Mouse (Mus musculus) liver, postnatal 0 days (tissue): ENCODE measurements around the gene Lyve1. TPM values are rescaled to one million over a fixed set of nuclear protein-coding genes. Genes with fewer than 3 reads are reported as not detected.
"Not testable (repeated sequence)": the region's sequence is repeated elsewhere in the genome, so short reads cannot be mapped to it uniquely, and the experiment has no call there.

ENCODE experiments used
- ATAC-seq: fragments of 200-750 bp; cut with Nextera tagmentation; 2 replicates; pipeline ENCODE4 v1.8.0; 2017; ENCODE audit warnings: mild to moderate bottlenecking, moderate library complexity
- DNase-seq: peaks from one replicate; pipeline ENCODE4 v3.0.0-alpha.2; 2016
- H3K27ac ChIP-seq: fragments of 300-500 bp; sonication (generic); 2 replicates; pipeline ENCODE4 v1.5.1; 2014; ENCODE audit warnings: antibody characterized with exemption, moderate library complexity, mild to moderate bottlenecking, low read depth
- H3K27me3 ChIP-seq: fragments of 300-500 bp; sonication (generic); 2 replicates; pipeline ENCODE4 v1.6.1; 2014; ENCODE audit warnings: low read length, control low read depth, mixed read lengths; ENCODE audit not compliant: insufficient read depth
- H3K36me3 ChIP-seq: fragments of 300-500 bp; sonication (generic); replicated peaks from 2 replicates; pipeline ENCODE4 v1.6.1; 2014; ENCODE audit warnings: mild to moderate bottlenecking, control low read depth, low read length, moderate library complexity, mixed read lengths; ENCODE audit not compliant: insufficient read depth
- H3K4me1 ChIP-seq: fragments of 300-500 bp; sonication (generic); 2 replicates; pipeline ENCODE4 v1.6.1; 2014; ENCODE audit warnings: antibody characterized with exemption, mild to moderate bottlenecking, control low read depth; ENCODE audit not compliant: insufficient read depth
- H3K4me2 ChIP-seq: fragments of 300-500 bp; sonication (generic); 2 replicates; pipeline ENCODE4 v1.6.1; 2014; ENCODE audit warnings: low read depth, mild to moderate bottlenecking, low read length, moderate library complexity, mixed read lengths
- H3K4me3 ChIP-seq: fragments of 300-500 bp; sonication (generic); 2 replicates; pipeline ENCODE4 v1.5.1; 2014; ENCODE audit warnings: low read depth, low read length
- H3K9ac ChIP-seq: fragments of 300-500 bp; sonication (generic); replicated peaks from 2 replicates; pipeline ENCODE4 v1.6.1; 2014; ENCODE audit warnings: mild to moderate bottlenecking, moderate library complexity
- H3K9me3 ChIP-seq: fragments of 300-500 bp; sonication (generic); 2 replicates; pipeline ENCODE4 v1.6.1; 2016; ENCODE audit warnings: mild to moderate bottlenecking, control low read depth, low read length, mixed read lengths
- CTCF ChIP-seq: sonication (generic); IDR thresholded peaks from 2 replicates; pipeline ENCODE4 v1.5.1; 2016; ENCODE audit warnings: antibody characterized with exemption, low read depth
- EP300 ChIP-seq: IDR thresholded peaks from 2 replicates; pipeline ENCODE4 v1.6.1; 2016; ENCODE audit warnings: antibody characterized with exemption, low read depth, mild to moderate bottlenecking
- WGBS: fragments of 180-500 bp; shearing (Covaris S2); extraction: QIAGEN DNeasy Blood & Tissue Kit; methylation state at CpG from one replicate; pipeline ENCODE4 v1.1.7; 2014; ENCODE audit not compliant: insufficient replicate concordance; 5-methylcytosine and 5-hydroxymethylcytosine counted together
- polyA plus RNA-seq: library from polyadenylated mRNA; unstranded; fragments of >200 nt; fragmentation: Nextera tagmentation; extraction: Ambion mirVana; gene quantifications from 2 replicates; pipeline ENCODE4 v1.2.1, GENCODE M21; 2015

The Lyve1 gene
- polyA plus RNA-seq = 37.4 and 45.7 TPM in 2 replicates

- H3K9me3 ChIP-seq = no peaks in the 10 kb centered on the region
- no peaks in the 10 kb centered on the region for H3K27me3 ChIP-seq
- H3K4me3 ChIP-seq = peak within 1 kb of the TSS; percentile 3; the same call in 1 of the 2 replicates
- H3K9ac ChIP-seq = no peak within 1 kb of the TSS; the same call in 1 of the 2 replicates
- no peak within 1 kb of the TSS for H3K4me2 ChIP-seq
- WGBS = 69% methylated on average over 12 of the region's 12 CpGs
- ATAC-seq (peak; percentile 76), DNase-seq (no peak)
- H3K27ac ChIP-seq = peak within 1 kb of the TSS; percentile 50; the same call in 1 of the 2 replicates
- peak; percentile 40; the same call in 1 of the 2 replicates for TF ChIP-seq EP300
- no peak for TF ChIP-seq CTCF
- H3K36me3 ChIP-seq = no peaks in the 10 kb centered on the region
- H3K4me1 ChIP-seq = peaks cover 8% of the 10 kb centered on the region
Measured at GRCm38 (mm10) chr7:110862751-110863289, at the start of gene Lyve1. Gene Lyve1, minus strand, starts transcription at chr7:110863239.

- Histone ChIP-seq H3K4me1 (peaks cover 19% of the 10 kb centered on the region), H3K27ac (peak overlapping the region; percentile 12; the same call in 1 of the 2 replicates), H3K4me2 (0 out of 2 replicates have a peak overlapping the region, but pooled peaks have one; percentile 3), H3K4me3 (no peak overlapping the region), H3K9me3 (no peaks in the 10 kb centered on the region), H3K36me3 (no peaks in the 10 kb centered on the region), H3K27me3 (no peaks in the 10 kb centered on the region), H3K9ac (no peak overlapping the region)
- ATAC-seq (no peak), DNase-seq (no peak)
- TF ChIP-seq CTCF (no peak), EP300 (no peak)
- WGBS = 59% methylated on average over 8 of the region's 8 CpGs
Measured at GRCm38 (mm10) chr7:110908209-110909144, 45.4 kb upstream of the Lyve1 start.

GRCm38 (mm10) chr7:110906566-110906965 lies 43.5 kb upstream of the Lyve1 start:
- peaks cover 23% of the 10 kb centered on the region; the same call in 1 of the 2 replicates for H3K4me1 ChIP-seq
- H3K27me3 ChIP-seq = no peaks in the 10 kb centered on the region
- ATAC-seq (no peak), DNase-seq (no peak)
- TF ChIP-seq CTCF = no peak
- no peak for TF ChIP-seq EP300
- 84% methylated on average over 2 of the region's 2 CpGs for WGBS
- H3K4me2 ChIP-seq = no peak overlapping the region
- no peak overlapping the region for H3K4me3 ChIP-seq
- no peak overlapping the region for H3K9ac ChIP-seq
- H3K36me3 ChIP-seq = no peaks in the 10 kb centered on the region
- no peak overlapping the region for H3K27ac ChIP-seq
- no peaks in the 10 kb centered on the region for H3K9me3 ChIP-seq

- Histone ChIP-seq H3K4me3 (no peak overlapping the region), H3K27me3 (no peaks in the 10 kb centered on the region), H3K4me1 (peaks cover 17% of the 10 kb centered on the region; the same call in 1 of the 2 replicates), H3K4me2 (peak overlapping the region; percentile 38), H3K36me3 (no peaks in the 10 kb centered on the region), H3K9me3 (no peaks in the 10 kb centered on the region), H3K9ac (no peak overlapping the region), H3K27ac (peak overlapping the region; percentile 53; the same call in 1 of the 2 replicates)
- 46% methylated on average over 7 of the region's 7 CpGs for WGBS
- ATAC-seq = peak; percentile 92
- TF ChIP-seq CTCF = no peak
- peak; percentile 87 for TF ChIP-seq EP300
- peak; percentile 33 for DNase-seq
Measured at GRCm38 (mm10) chr7:110903226-110903625, 40.2 kb upstream of the Lyve1 start.

- no peaks in the 10 kb centered on the region for H3K27me3 ChIP-seq
- ATAC-seq (no peak), DNase-seq (no peak)
- no peaks in the 10 kb centered on the region for H3K9me3 ChIP-seq
- no peak overlapping the region for H3K4me2 ChIP-seq
- no peak overlapping the region for H3K4me3 ChIP-seq
- H3K4me1 ChIP-seq = peaks cover 20% of the 10 kb centered on the region
- no peaks in the 10 kb centered on the region for H3K36me3 ChIP-seq
- H3K9ac ChIP-seq = no peak overlapping the region
- no peak overlapping the region for H3K27ac ChIP-seq
- TF ChIP-seq EP300 = no peak
- TF ChIP-seq CTCF = no peak
- 73% methylated on average over 8 of the region's 8 CpGs for WGBS
Measured at GRCm38 (mm10) chr7:110897202-110897601, 34.2 kb upstream of the Lyve1 start.

GRCm38 (mm10) chr7:110896453-110896852 lies 33.4 kb upstream of the Lyve1 start:
- Histone ChIP-seq H3K4me2 (no peak overlapping the region), H3K9ac (no peak overlapping the region), H3K4me1 (peaks cover 25% of the 10 kb centered on the region), H3K9me3 (no peaks in the 10 kb centered on the region), H3K4me3 (no peak overlapping the region), H3K36me3 (no peaks in the 10 kb centered on the region), H3K27me3 (no peaks in the 10 kb centered on the region), H3K27ac (no peak overlapping the region)
- 86% methylated on average over 7 of the region's 7 CpGs for WGBS
- ATAC-seq (no peak), DNase-seq (no peak)
- TF ChIP-seq EP300 (no peak), CTCF (no peak)

GRCm38 (mm10) chr7:110895772-110896171 lies 32.7 kb upstream of the Lyve1 start:
- H3K9me3 ChIP-seq, ATAC-seq, H3K9ac ChIP-seq, H3K4me2 ChIP-seq, H3K36me3 ChIP-seq, H3K27ac ChIP-seq, DNase-seq, H3K4me3 ChIP-seq, H3K27me3 ChIP-seq: not testable (repeated sequence)
- peaks cover 31% of the 10 kb centered on the region for H3K4me1 ChIP-seq
- 86% methylated on average over 10 of the region's 10 CpGs for WGBS
